Mouse (Mus musculus) spleen, adult 2 months (tissue): Measurements from ENCODE around the gene Szrd1. TPM values are rescaled to one million over a fixed set of nuclear protein-coding genes. Genes with fewer than 3 reads are reported as not detected.

ENCODE experiments used
- DNase-seq, 2 experiments: peaks; one replicate each; pipeline versions ENCODE4 v3.0.0 to v3.0.0-alpha.2; 2012 to 2021; ENCODE audit warnings: low spot score in 2 of 2, low read depth in 1 of 2
- H3K27ac ChIP-seq: fragments of 200-500 bp; 2 replicates; pipeline ENCODE4 v1.5.1; 2012; ENCODE audit warnings: low read length, inconsistent platforms; ENCODE audit not compliant: insufficient read depth
- H3K27me3 ChIP-seq: fragments of 200-500 bp; 2 replicates; pipeline ENCODE4 v1.6.1; 2012; ENCODE audit warnings: mild to moderate bottlenecking, moderate library complexity, low read length, inconsistent platforms; ENCODE audit not compliant: control insufficient read depth, insufficient read depth
- H3K36me3 ChIP-seq: fragments of 200-500 bp; 2 replicates; pipeline ENCODE4 v1.6.1; 2012; ENCODE audit warnings: mild to moderate bottlenecking, low read length, inconsistent platforms; ENCODE audit not compliant: control insufficient read depth, insufficient read depth
- H3K4me1 ChIP-seq: fragments of 200-500 bp; 2 replicates; pipeline ENCODE4 v1.6.1; 2011; ENCODE audit warnings: inconsistent platforms; ENCODE audit not compliant: control insufficient read depth, insufficient read depth, insufficient read length
- H3K4me3 ChIP-seq: fragments of 200-500 bp; 2 replicates; pipeline ENCODE4 v1.5.1; 2011; ENCODE audit warnings: mild to moderate bottlenecking, inconsistent platforms; ENCODE audit not compliant: insufficient read depth, insufficient read length; ENCODE audit errors: extremely low read depth
- CTCF ChIP-seq: fragments of 200-500 bp; IDR thresholded peaks from 2 replicates; pipeline ENCODE4 v1.5.1; 2011; ENCODE audit warnings: mild to moderate bottlenecking, inconsistent platforms; ENCODE audit not compliant: insufficient read depth, insufficient read length, insufficient replicate concordance; ENCODE audit errors: extremely low read depth
- POLR2A ChIP-seq: fragments of 200-500 bp; IDR thresholded peaks from 2 replicates; pipeline ENCODE4 v1.6.1; 2011; ENCODE audit warnings: low read depth, low read length, inconsistent platforms
- WGBS: fragments of 180-500 bp; shearing (Covaris S2); methylation state at CpG from one replicate; pipeline ENCODE4 v1.1.7; 2018; 5-methylcytosine and 5-hydroxymethylcytosine counted together
- polyA plus RNA-seq: library from polyadenylated mRNA; depleted of rRNA; stranded (reverse); fragments of >200 nt; gene quantifications from 2 replicates; pipeline ENCODE4 v1.2.3, GENCODE M21; 2012

The Szrd1 gene
- polyA plus RNA-seq, 1 experiment = 38.8 TPM

DNA sequence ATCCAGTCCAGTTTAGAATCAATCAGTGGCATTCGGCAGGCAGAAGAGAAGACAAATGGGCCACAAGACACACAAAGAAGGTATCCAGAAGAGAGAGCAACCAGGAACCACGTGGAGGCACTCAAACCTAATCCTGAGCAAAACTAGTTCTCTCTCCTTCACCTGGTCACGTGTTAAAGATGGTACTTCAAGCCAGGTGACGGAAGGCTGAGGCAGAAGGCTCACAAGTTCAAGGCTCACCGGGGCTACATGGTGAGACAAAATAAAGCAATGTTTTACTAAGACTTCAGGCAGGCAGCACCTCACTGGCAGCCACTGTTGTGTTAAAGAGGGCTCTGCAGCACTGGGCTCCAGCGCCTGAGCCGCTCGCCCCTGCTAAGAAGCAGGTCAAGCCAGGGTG is 7.4 kb downstream of the Szrd1 start:
- no peak overlapping the region for H3K27ac ChIP-seq
- H3K36me3 ChIP-seq = no peaks in the 10 kb centered on the region
- 86% methylated on average over 8 of the region's 8 CpGs for WGBS
- H3K4me3 ChIP-seq = no peak overlapping the region
- TF ChIP-seq CTCF (no peak), POLR2A (no peak)
- no peak for DNase-seq
- H3K27me3 ChIP-seq = no peaks in the 10 kb centered on the region
- H3K4me1 ChIP-seq = peaks cover 21% of the 10 kb centered on the region; the same call in 1 of the 2 replicates

DNA sequence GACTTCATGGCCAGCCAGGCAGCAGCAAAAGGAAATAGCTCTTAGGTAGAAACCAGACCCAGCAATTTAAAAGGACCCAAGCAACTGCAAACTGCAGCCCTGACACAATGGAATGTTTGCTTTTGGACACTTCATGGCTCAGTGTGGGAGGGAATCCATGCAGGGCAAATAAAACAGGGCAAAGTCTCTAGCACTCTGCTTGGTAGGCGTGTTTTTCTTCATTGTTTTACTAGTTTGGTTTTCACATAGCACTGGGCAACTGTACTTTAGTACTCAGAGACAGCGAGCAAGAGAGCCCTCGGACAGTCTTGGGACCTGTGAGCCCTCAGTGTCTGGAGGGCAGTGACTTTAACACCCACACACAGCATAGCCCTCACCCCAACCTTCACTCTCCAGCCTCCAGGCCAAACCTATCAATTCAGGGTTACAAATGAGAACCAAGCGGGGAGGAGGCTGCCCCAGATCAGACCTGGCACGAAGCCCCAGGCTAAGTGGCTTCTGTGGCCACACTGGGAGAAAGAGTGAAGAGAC is 8.0 kb downstream of the Szrd1 start:
- DNase-seq = no peak
- Histone ChIP-seq H3K4me1 (peaks cover 16% of the 10 kb centered on the region; the same call in 1 of the 2 replicates), H3K27me3 (no peaks in the 10 kb centered on the region), H3K27ac (no peak overlapping the region), H3K36me3 (no peaks in the 10 kb centered on the region), H3K4me3 (no peak overlapping the region)
- 83% methylated on average over 5 of the region's 5 CpGs for WGBS
- TF ChIP-seq CTCF (no peak), POLR2A (no peak)

DNA sequence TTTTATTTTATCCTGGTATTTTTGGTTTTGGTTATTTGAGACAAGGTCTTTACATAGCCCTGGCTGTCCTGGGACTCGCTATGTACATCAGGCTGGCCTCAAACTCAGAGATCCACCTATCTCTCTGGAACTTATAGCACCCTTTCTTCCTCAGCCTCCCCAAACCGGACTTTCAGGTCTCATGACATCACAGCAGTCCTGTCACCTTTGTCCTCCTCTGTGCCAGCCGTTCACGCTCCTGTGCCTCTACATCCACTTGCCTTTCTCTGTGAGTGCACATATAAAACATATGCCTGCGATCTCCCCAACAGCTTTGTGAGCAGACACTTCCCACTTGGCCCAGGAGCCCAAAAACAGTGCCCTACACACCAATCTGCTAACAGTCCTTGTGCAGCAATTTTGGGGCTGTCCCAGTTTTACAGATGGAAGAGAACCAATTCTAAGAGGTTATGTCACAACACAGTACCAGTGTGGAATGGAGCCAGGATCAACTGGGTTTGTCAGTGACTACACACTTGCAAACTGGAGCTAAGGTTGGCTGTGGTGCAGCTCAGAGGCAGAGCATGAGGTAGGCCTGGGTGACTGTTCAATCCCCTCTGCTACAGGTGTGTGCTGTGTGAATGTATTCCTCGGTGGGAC is 8.8 kb downstream of the Szrd1 start:
- H3K36me3 ChIP-seq = no peaks in the 10 kb centered on the region; the same call in 1 of the 2 replicates
- DNase-seq = no peak
- no peak overlapping the region for H3K4me3 ChIP-seq
- WGBS = 84% methylated on average over 6 of the region's 6 CpGs
- peaks cover 13% of the 10 kb centered on the region; the same call in 1 of the 2 replicates for H3K4me1 ChIP-seq
- no peak for TF ChIP-seq CTCF
- no peak for TF ChIP-seq POLR2A
- no peaks in the 10 kb centered on the region for H3K27me3 ChIP-seq
- no peak overlapping the region for H3K27ac ChIP-seq

DNA sequence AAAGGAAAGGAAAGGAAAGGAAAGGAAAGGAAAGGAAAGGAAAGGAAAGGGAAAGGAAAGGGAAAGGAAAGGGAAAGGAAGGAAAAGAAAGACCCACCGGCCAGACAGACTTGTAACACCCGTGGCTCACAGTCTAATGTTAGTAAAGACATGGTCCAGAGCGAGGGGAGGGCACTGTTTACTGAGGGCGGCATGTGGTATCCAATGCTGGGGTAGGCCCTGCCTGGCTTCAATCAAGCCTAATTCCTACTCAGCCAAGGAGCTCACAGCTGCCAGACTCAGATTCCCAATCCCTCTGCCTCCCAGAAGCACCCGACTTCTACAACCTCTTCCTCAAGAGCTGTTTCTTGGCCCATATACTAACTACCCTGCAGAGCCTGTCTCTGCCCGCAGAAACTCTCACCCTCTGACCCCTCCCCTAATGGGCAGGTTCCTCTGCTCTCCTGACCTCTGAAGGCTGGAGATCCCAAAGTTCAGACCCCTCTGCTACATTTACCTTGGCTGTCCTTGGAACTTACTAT is 10.3 kb downstream of the Szrd1 start:
- Histone ChIP-seq H3K4me3 (no peak overlapping the region), H3K27me3 (no peaks in the 10 kb centered on the region), H3K36me3 (no peaks in the 10 kb centered on the region; the same call in 1 of the 2 replicates), H3K4me1 (peaks cover 6% of the 10 kb centered on the region; the same call in 1 of the 2 replicates), H3K27ac (no peak overlapping the region)
- WGBS = 82% methylated on average over 6 of the region's 6 CpGs
- TF ChIP-seq POLR2A (no peak), CTCF (no peak)
- no peak for DNase-seq

DNA sequence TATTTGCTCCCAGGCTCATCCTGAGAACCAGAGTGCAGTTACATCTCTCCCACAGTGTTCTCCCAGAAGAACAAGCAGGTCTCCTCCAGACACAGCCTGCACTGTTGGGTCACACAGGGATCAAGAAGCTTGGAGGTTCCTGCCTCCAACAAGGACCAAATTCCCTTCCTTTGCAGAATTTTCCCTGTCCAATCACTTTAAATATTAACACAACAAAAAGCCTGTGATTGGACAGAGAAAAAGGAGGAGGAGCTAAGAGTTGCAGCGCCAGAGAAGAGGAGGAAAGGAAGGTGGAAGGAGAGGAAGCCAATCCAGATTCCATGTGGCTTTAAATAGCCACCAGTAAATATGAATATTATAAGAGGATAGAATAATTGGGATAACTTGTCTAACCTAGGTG is 16.5 kb downstream of the Szrd1 start:
- WGBS = 74% methylated on average over 1 of the region's 1 CpGs
- peaks cover 5% of the 10 kb centered on the region for H3K36me3 ChIP-seq

DNA sequence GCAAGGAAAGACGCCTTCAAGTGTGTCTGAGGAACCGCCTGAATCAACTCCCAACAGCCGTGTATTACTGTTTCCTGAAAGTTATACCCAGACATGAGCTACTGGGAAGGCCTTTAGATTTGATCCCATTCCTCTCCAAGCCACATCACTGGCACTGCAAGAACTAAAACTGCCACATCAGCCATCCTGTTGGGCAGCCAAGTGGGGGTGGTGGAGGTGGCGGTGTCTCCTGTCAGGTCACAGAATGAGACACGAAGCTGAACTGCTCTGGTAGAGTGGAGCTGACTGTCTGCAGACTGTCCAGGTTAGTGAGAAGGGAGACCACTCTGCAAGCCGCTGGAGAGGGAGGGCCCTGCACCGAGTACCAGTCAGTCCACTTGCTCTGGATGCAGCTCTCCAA is 16.9 kb downstream of the Szrd1 start:
- Histone ChIP-seq H3K4me3 (no peak overlapping the region), H3K36me3 (peaks cover 7% of the 10 kb centered on the region), H3K27me3 (no peaks in the 10 kb centered on the region), H3K27ac (no peak overlapping the region), H3K4me1 (no peaks in the 10 kb centered on the region; the same call in 1 of the 2 replicates)
- TF ChIP-seq CTCF (no peak), POLR2A (no peak)
- WGBS = 89% methylated on average over 7 of the region's 7 CpGs
- no peak for DNase-seq

More for the DNA sequence above, 16.5 kb downstream of the Szrd1 start:
- no peak for DNase-seq
- Histone ChIP-seq H3K27ac (no peak overlapping the region), H3K4me1 (no peaks in the 10 kb centered on the region; the same call in 1 of the 2 replicates), H3K27me3 (no peaks in the 10 kb centered on the region), H3K4me3 (no peak overlapping the region)
- no peak for TF ChIP-seq CTCF
- TF ChIP-seq POLR2A = no peak

DNA sequence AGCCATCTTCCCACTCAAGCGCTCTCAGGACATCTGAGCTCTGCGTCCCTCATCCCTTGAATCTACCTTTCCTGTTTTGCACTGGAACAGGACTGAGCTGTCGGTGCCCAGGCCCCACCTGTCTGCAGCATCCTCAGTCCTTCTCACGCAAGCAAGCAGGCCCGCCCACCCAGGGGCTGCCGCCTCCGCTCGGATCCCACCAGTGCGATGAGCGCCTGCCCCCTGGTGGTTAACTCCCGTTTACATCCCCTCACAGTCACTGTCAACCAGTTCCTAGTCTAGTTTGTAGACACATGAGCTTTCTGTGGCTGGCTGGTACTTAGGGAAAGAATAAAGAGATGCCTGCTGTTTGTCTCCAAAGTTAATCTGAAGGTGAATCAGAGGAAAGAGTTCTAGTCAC is 18.9 kb downstream of the Szrd1 start:
- no peaks in the 10 kb centered on the region for H3K27me3 ChIP-seq
- TF ChIP-seq CTCF (peak; percentile 48; the same call in 1 of the 2 replicates), POLR2A (no peak)
- WGBS = 49% methylated on average over 11 of the region's 11 CpGs
- no peaks in the 10 kb centered on the region; the same call in 1 of the 2 replicates for H3K4me1 ChIP-seq
- H3K36me3 ChIP-seq = peaks cover 20% of the 10 kb centered on the region
- no peak overlapping the region for H3K4me3 ChIP-seq
- H3K27ac ChIP-seq = no peak overlapping the region
- peak in 1 of 2 experiments; percentile 26 for DNase-seq
